Mouse (Mus musculus) cerebellum, postnatal 14 days (tissue): ENCODE results near the gene Gm37240.
A peak's percentile ranks its signal among the peaks of the same experiment; 100 is the strongest.
"Not testable (repeated sequence)": the region's sequence is repeated elsewhere in the genome, so short reads cannot be mapped to it uniquely, and the experiment has no call there.

Experiments
- DNase-seq, 2 experiments: peaks; one replicate each; pipeline ENCODE4 v3.0.0; 2021; ENCODE audit warnings: mixed read lengths in 2 of 2

The Gm37240 gene

DNA sequence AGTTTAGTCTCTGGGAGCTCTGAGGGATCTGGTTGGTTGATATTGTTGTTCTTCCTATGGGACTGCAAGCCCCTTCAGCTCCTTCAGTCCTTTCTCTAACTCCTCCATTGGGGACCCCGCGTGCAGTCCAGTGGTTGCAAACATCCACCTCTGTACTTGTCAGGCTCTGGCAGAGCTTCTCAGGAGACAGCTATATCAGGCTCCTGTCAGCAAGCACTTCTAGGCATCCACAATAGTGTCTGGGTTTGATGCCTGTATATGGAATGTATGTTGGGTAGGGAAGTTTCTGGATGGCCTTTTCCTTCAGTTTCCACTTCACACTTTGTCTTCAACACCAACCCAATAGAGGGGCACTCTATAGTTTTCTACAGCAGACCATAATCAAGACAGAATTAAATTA is 1324.4 kb downstream of the Gm37240 start:
- not testable (repeated sequence) for DNase-seq

DNA sequence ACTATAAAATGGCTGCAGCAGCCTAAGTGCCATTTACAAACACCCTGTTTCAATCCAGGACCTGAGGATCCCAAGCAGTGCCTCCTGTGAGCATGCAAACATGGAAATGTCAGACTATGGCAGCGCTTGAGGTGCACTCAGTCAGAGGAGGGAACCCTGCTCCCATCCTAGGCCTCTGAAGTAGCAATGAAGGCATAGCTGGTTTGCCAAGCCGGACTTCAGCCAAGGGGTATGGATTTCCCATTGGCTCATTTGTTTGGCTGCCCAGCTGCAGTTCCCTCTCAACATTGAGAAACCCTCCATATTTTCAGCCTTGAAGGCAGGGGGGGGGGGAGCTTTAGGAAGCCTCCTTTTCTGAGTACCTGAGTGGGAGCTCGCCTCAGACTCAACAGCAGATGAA is 1329.0 kb downstream of the Gm37240 start:
- DNase-seq: peak in 1 of 2 experiments; percentile 14

DNA sequence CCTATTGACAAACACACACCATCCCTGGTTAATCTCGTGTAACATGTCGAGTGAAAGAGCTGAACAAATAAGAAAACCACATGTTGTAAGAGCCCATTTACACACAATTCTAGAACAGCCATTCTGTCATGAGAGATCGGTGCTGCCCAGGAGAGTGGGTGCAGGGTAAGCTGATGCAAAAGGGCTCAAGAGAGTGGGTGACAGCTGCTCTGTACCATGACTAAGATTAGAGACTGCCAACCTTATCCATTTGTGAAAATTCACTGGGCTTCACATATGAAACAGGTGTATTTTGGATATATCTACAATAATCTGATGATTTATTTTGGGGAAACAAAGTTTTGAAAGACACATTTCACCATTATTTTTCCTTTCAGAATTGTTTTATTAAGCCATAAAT is 1331.5 kb downstream of the Gm37240 start:
- no peak for DNase-seq

DNA sequence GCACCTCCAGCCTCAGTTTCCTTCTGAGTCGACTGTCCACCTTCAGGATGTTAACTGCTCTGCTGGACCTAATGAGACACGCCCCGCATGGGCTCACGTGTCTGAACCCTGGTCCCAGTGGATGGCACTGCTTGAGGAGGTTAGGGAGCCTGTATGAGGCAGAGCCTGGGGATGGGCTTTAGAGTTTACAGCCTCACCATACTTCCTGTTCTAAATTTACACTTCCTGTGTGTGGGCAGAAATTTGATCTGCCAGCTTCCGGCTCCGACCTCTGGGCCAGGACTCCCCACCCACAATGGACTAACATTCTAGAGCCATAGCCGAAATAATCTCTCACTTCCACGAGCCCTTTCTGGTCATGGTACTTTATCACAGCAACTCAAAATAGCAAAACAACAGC is 1340.1 kb downstream of the Gm37240 start:
- no peak for DNase-seq

DNA sequence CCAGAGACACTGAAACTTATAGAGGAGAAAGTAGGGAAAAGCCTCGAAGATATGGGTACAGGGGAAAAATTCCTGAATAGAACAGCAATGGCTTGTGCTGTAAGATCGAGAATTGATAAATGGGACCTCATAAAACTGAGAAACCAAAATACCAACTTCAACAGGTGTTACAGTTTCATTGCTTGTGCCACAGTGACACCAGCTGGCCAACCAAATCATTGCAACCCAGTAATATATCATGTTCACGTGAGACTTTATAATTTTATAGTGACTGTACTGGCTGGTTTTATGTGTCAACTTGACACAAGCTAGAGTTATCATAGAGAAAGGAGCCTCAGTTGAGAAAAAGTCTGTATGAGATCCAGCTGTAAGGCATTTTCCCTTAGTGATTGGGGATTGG is 1344.9 kb downstream of the Gm37240 start:
- DNase-seq: peak; percentile 76 to 78

DNA sequence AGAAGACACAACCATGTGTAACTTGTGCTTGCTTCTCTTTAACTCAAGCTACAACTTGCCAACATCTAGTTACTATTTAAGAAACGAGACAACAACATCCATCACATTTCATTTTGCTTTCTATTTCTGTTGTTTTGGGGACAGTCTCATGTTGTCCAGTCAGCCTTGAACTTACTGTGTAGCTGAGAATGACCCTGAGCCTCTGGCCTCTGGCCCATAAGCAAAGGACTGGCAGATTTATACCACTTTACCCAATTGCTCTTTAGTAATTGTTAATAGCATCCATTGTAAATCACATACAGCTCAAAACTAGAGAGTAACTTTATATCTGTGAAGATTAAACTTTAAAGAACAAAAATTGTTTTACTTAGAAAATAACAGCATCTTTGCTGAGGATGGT is 1345.4 kb downstream of the Gm37240 start:
- DNase-seq: no peak

DNA sequence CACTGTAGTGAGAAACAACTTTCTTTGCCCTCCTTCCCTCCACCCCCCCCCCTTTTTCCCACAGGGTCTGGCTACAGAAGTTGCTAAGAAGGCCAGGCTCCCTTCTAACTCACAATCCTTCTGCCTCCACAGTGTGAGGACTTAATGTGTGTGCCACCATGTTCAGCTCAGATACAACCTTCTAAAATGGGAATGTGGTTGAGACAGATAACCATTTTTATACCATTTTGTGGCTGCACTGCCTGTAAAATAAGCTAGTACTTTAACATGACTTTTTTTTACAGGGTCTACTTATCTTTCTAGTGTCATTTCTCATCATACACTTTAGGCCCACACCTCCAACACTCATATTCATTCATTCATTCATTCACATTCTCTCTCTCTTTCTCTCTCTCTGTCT is 1346.7 kb downstream of the Gm37240 start:
- DNase-seq: no peak

DNA sequence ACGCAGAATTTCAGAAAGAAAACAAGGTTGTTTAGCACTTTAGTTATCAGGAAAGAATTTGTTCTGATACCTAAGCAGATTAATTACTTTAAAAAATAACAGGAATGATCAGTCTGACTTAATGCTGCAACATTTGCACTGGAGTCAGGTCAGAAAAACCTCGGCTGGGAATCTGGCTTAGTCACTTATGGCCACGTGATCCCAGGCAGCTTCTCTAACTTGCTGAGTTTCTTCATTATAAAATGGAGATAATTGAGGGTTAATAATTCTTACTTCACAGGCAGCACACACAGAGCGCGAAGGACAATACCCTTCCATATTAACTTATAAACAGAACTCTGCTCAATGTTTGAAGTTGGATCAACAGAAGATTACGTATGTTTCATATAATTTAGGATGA is 1350.3 kb downstream of the Gm37240 start:
- DNase-seq: no peak

DNA sequence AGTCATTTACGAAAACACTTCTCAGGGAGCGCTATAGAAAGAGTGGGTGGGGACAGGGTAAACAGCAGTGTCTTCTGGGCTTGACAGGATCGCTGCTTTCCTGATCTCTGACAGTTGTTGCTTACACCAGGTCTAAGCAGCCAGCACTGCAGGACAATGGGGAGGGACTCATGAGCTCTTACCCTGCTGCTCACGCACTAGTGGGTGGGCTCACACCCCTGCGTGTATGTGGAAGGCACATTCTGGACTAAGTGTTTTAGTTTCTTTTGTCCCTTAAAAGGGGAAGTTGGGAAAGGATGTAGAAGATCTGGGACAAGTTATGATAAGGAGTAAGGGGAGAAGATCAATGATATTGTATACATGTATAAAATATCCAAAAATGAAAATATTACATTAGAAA is 1354.1 kb downstream of the Gm37240 start:
- no peak for DNase-seq

DNA sequence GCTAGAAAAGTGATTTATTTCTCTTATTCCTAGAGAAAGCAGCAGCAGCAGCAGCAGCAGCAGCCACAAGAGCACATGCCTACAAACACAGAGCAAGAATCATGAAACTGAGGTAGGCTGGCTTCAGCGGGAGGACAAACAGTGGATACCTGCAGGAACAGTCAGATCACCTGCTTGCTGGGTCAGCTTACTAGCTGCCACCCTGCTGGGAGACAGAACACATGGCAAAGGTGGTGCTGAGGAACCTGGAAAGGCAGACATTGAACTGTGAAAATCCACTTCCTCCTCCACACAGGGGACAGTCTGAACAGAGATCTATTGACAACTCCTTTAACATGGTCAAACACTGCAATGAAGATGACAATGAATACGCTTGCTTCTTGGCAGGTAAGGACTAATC is 1358.3 kb downstream of the Gm37240 start:
- peak; percentile 15 to 43 for DNase-seq

DNA sequence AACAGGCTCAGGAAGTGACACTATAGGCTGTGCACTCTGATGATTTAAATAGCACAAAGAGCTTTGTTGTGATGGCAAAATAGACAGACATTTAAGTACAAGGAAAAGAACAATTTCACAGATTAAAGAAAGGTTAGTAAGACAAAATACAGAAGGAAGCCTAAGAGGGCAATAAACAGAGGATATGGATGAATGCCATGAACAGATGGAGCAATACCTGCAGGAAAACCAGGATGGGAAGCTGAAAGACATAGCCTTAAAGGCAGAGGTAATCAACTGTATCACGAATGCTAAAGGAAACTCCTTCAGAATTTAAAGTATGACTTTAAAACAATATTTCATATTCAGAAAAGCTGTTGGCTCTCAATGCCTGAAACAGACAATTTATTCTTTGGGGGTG is 1362.4 kb downstream of the Gm37240 start:
- peak in 1 of 2 experiments; percentile 20 for DNase-seq

DNA sequence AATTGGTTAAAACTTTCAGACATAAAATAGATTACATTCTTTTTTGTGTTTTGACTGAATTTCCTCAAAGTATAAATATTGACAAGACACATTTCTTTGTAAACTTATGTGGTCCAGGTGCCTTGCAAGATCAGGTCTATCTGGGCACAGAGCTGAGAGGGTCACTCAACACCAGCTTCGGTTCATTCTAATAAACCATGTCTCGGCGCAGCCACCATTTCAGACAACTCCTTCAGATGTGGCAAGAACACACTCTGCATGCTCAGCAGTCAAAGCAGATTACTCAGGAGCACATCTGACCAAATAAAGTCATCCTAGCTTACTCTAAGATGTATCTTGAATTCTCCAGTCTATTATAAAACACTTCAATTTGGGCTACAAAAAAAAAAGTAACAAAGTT is 1371.2 kb downstream of the Gm37240 start:
- no peak for DNase-seq

DNA sequence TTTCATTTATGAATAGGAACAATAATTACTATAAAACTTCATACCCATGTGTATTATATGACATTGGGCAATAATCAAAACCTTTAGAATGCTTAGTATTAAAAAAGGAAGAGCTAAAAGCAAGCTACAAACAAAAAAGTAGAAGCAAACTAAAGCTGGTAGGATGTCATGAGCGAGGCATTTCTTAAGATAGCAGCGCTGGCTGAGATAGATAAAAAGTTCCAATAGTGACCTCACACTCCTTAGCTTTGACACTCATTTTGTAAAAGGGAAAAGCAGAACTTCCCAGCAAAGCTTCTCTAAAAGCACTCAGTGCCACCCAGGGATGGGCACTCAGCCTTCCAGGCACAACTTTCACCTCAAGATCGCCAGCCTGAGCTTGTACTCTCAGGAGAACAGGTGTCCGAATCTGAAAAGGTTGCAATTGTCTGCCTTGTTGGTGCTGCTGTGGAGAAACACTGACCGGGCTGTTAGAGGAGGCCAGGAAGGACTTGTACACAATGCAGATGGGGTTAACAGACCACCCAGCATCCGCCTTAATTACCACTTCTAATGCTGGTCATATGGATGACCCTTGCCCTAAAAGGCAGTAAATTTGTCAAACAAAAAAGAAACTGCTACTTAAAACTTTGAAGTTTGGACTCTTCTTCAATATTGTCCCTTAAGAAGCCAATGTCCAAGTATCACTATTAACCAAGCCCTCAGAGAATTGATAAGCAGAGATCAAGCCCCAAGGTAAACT is 1374.4 kb downstream of the Gm37240 start:
- no peak for DNase-seq

DNA sequence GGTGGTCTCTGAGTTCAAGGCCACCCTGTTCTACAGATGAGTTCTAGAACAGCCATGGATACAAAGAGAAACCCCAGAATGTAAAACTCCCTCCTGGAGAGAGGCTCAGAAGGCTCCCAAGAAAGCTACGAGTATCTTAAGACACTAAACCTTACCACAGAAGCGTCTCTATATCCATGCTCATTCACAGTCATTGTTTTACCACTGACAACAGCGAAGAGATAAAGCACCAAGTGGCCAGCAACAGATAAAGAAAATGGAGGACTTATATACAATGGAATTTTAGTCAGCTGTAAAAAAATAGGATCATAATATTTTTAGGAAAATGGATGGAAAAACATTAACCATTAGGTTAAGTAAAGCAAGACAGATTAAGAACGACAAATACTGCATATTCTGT is 1382.1 kb downstream of the Gm37240 start:
- DNase-seq: no peak

DNA sequence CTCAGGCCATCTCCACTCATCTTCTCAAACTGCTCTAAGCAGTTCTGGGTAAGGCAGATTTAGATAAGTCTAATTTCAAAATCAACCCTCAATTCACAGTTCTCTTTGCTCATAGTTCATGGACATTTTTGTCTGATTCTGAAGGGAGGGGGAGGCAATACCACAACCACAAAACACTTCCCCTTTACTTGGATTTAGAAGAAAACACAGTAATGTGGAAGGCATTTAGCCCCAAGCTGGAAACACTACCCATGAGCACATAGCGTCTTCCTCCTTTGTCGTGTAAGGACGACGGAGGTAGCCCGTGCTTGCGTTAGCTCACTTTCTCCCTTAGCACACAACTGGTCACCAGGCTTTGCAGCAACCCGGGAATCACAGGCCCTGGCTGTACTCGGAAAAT is 1383.0 kb downstream of the Gm37240 start:
- no peak for DNase-seq

DNA sequence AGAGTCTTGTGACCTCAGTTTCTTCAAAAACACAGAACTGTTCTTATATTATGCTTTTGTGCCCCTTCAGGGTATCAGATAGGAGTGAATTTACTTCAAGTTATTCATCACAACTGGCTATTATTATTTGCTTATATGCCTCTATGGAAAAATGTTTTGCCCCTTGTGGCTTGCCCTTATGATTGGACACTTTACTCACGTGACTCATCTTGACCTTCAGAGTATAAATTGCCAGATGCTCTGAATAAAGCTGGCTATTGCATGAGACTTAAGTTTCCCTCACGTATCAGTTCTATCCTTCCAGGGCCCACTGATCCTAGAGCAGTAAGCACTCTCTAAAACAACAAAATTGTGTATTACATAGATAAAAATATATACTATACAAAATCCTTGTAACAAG is 1385.2 kb downstream of the Gm37240 start:
- no peak for DNase-seq

DNA sequence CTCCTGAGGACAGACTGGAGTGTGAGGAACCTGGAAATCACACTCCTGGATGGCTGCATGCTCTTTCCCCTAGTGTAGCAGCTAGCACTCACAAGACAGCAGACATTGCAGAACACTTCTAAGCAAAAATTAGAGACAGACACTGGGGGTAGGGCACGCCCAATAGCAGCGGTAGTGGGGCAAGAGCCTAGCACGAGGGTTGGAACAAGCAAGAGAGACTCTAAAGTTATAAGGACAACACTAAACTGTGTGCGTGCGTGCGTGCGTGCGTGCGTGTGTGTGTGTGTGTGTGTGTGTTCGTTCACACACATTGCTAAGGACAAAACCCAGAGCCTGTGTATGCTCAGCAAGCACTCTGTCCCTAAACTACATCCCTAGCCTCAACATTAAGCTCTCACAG is 1386.8 kb downstream of the Gm37240 start:
- no peak for DNase-seq

DNA sequence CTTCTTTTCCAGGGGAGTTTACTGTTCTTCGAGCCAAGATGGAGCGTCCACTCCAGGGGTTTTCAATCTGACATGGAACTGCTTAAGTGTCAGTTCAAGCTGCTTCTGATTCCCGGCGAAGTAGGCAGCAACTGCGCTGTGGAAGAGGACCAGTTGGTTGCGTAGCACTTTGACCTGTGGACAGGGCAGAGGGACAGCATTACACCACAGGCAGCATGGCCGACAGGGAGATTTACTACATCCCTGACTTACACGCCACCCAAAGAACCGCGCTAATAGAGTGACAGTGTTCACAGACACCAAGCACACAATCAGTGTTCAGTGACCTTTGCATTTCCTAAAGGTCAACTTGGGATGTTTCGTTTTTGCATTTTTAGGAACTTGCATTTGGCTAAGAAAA is 1389.6 kb downstream of the Gm37240 start:
- no peak for DNase-seq

DNA sequence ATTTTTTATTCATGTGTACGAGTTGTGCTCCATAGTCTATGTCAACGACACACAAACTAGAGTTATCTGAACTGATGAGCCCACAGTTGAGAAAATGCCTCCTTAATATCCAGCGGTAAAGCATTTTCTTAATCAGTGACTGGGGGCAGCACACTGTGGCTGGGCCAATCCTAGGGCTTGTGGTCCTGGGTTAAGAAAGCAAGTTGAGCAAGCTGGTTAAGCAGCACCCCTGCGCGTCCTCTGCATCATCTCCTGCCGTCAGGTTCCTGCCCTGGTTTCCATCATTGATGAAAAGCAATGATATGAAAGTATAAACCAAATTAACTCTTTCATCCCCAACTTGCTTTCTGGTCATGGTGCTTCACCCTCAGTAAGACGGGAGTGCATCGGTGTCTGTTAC is 1394.7 kb downstream of the Gm37240 start:
- DNase-seq: no peak

DNA sequence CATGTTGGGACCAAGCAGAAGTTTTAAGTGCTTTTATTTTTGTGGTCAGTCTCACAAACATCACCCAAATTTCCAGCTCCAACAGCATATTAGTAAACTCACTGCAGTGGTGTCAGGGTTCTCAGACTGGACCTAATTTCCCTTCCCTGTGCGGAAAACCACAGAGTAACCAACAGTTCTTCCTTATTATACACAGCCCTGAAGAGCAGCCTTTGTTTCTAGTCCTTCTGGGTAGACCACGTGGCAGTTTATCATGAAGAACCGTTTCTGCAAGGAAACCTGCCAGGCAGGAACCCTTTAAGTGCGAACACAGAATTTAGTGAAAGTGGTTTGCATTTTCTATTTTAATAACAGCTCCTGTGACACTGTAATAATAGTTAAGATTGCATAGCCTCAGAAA is 1395.2 kb downstream of the Gm37240 start:
- no peak for DNase-seq

DNA sequence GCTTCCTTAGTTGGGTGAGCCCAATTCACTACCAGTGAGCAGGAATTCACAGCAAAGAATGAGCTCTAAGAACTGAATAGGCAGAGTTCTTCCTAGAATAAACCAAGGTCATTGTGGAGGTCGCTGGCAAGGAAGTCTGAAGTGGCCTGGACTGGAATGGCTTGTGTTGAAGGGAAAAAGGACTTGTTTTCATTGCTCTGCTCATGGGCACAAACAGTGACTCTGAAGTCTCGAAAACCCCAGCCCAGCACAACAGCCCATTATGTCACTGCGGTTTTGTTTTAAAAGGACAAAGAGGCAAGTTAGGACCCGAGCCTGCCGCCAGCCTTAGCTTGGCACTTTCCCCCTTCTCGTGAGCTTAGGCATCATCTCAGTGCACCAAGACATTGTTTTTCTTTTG is 1398.6 kb downstream of the Gm37240 start:
- no peak for DNase-seq

DNA sequence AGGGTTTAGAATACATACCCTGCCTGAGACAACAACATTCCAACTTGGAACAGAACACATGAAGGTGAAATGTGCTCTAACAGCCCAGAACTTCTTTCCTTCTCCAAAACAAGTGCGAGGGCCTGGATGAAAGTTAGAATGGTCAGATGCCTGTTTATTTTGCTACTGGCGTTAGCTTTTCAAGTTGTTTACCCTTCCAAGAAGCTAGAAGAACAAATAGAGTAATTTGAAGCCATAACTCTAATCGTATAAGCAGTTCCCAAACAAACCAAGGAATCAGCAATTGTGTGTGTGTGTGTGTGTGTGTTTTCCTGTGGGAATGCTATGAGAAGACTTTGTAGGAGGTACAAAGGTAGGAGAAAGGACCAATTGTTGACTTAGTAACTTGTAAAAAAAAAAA is 1402.4 kb downstream of the Gm37240 start:
- DNase-seq: no peak

DNA sequence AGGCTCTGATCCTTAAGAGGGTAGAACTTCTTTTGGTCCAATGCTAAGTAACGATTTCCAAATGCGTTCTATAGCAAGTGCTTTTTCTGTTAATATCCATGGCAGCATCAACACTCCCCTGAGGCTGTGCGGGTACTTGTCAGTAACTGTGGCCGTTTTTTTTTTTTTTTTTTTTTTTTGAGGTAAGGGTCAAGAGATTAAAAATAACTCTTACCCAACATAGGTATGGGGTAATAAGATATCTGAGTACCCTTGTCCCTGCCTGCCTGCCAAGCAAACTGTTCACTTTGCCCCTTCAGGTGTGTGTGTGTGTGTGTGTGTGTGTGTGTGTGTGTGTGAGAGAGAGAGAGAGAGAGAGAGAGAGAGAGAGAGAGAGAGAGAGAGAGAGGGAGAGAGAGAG is 1403.0 kb downstream of the Gm37240 start:
- no peak for DNase-seq

DNA sequence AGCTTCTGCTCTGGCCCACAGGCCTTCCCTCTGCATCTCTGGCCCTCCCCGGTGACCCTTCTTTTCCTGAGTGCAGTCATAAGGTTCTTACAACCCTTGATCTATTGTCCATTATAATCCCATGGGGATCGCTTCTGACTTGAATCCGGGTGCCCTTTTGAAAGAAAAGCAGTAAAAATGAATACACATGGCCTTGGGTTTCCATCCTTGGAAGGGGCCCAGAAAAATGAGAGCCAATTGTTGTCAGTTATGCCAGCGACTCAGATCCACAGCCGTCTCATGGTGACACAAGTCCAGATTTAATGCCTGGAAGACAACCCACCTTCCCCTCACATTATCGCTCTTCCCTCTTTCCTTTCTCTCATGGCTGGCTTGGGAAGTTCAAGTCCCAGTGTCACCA is 1405.2 kb downstream of the Gm37240 start:
- DNase-seq: no peak

DNA sequence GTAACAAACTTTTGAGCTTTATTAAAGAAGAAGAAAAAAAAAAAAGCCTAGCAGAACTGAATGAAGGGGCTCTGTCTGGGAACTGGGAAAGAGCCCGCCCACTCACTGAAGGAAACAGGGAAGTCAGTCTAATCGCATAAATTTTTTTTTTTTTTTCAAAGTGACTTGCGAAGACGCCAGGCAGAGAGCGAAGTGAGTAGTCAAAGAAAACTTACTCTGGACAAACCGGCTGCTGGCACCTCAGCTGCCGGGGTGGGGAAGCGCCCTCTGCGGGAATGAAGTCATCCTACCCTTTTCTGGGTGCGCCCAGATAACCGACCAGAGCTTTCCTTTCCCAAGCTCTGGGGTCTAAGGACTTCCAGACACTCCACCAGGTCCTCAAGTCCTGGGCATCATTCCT is 1406.2 kb downstream of the Gm37240 start:
- peak; percentile 42 to 44 for DNase-seq
